Mouse (Mus musculus) B cell, adult 2 months (primary cell): ENCODE measurements around the gene Fhl3.
A peak's percentile ranks its signal among the peaks of the same experiment; 100 is the strongest.
"Not testable (repeated sequence)": the region's sequence is repeated elsewhere in the genome, so short reads cannot be mapped to it uniquely, and the experiment has no call there.

ENCODE experiments used
- DNase-seq, 2 experiments: peaks; one replicate each; pipeline ENCODE4 v3.0.0; 2022

Gene Fhl3

DNA sequence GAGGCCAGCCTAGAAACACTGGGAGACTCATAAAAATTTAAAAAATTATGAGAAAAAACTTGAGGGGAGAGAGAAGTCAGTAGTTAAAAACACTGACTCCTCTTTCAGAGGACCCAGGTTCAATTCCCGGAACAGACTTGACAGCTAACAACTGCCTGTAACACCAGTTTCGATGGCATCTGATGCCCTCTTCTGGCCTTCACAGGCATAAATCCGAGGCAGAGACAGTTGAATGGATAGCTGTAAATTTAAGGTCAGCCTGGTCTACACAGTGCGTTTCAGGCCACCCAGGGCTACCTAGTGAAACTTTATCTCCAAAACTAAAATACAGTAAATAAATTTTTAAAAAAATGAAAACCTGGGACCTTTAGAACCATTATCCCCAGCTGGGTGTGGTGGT lies 15.5 kb upstream of the Fhl3 start:
- DNase-seq, result no peak

DNA sequence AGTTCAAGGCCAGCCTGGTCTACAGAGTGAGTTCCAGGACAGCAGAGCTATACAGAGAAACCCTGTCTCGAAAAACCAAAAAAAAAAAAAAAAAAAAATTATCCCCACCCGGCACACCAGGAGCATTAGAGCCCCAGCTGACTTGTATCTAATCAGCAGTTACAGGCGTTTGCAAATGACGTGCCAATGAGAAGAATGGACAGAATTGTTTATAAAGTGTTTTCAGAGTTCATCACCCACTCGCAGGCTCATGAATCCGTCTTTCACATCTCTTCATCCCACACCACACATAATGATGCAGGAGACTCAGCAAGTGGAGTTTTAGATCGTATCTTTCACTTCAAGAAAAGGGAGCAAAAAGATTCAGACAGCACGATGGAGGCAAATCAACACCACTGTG lies 15.0 kb upstream of the Fhl3 start:
- DNase-seq, result no peak

DNA sequence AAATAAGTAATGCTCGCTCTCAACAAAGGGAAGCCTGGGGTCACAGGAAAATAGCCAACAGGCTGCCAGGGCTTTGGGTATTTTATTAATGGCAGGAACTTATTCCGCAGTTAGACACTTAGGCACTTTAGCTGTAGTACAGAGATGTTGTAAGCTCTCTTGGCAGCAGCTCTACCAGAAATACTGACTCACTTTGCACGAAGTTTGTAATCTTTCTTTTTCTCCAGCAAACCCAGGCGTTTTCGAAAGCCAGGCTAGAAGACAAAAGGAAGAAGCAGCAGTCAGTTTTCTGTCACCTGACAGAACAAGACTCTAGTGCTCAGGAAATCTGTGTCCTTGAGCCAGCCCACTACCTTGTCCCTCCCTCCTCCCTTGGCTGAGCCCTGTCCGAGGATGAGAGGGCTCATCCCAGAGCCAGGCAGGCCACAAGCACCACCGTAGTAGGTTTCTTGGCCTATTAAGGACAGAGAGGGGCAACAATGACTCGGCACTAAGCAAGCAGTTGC lies 14.6 kb upstream of the Fhl3 start:
- DNase-seq, result no peak

DNA sequence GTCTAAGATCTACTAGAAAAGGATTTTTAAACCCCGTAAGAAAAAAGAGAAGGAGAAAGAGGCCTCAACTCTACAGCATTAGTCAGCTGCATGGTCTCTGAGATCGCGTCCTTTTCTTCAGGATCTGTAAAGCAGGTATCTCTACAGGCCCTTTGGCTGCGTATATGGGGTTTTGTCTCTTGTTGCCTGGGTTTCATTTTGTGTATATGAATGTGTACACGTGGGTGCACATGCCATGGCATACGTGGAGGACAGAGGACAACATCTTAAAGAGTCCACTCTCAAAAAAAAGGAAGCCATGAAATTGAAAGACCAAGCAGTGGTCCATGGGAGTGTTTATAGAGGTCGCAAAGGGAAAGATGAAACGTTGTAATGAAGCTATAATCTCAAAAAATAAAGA lies 9.0 kb upstream of the Fhl3 start:
- DNase-seq, result no peak

DNA sequence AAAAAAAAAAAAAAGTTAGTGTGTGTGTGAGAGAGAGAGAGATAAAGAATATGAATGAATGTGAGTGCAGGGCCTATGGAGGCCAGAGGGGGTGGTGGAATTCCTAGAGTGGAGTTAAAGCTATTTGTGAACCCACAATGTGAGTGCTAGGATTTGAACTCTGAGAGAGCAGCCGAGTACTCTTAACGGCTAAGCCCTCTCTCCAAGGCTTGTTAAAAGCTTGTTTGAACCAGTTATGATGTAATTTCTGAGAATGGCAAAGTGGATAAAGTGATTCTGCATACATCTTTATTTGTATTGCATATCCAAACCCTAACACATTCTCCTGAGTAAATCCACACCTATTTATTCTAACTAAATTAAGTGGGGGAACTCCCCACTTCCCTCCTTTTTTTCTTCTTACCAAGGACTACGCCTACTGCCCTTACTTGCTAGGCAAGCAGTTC lies 8.1 kb upstream of the Fhl3 start:
- DNase-seq, result no peak

DNA sequence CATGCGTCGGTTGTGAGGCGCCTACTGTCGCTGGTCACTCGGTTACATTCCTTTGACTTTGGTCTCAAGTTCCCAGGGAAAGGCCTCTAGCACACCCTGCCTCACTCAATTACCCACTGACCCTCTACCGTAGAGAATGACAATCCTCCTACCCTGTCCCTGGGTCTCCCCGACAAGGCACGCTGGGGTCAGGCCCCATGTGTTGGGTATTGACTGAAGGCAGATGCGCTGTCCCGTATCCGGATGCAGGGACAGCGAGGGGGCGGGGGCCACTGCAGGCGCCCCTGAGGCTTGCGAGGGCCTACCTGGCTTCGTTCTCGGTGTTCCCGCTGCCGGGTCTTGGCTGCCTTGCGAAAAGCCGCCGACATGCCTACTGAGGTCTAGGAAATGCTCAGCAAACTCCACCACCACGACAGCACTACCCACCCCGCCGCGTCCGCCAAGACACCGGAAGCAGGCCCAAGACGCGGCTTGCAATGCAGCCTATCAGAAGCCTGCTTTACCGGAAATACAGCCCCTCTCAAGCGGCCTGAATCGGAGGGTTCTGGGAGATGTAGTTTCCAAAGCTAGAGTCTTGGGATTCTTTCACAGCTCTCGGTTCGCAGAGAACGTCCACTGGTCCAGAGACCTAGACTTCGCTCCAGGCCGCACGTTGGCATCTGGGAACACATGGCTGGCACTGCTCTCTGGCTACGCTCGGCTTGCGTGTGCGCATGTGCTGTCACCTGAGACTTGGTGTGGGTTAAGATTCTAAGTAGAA lies 7.2 kb upstream of the Fhl3 start, which contains the start of gene Utp11:
Gene Utp11, minus strand, starts transcription at position 466 of the 760 bp plus-strand sequence.
- peak; percentile 83 for DNase-seq

DNA sequence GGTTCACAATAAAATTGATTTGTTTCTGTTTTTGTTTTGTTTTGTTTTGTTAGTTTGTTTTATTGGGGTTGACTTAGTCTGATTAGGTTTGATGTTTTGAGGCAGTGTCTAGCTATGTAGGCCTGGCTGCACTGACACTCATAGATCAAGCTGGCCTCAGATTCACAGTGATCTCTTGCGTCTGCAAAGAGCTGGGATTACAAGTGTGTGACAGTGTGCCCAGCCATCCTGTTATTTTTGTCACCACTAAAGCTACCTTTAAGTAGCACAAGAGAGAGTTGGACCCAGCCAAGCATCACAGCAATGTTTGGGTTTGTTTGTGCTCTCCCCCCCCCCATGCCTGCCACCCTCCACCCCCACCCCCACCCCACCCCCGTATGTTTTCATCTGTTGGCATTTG lies 5.9 kb upstream of the Fhl3 start:
- no peak for DNase-seq

DNA sequence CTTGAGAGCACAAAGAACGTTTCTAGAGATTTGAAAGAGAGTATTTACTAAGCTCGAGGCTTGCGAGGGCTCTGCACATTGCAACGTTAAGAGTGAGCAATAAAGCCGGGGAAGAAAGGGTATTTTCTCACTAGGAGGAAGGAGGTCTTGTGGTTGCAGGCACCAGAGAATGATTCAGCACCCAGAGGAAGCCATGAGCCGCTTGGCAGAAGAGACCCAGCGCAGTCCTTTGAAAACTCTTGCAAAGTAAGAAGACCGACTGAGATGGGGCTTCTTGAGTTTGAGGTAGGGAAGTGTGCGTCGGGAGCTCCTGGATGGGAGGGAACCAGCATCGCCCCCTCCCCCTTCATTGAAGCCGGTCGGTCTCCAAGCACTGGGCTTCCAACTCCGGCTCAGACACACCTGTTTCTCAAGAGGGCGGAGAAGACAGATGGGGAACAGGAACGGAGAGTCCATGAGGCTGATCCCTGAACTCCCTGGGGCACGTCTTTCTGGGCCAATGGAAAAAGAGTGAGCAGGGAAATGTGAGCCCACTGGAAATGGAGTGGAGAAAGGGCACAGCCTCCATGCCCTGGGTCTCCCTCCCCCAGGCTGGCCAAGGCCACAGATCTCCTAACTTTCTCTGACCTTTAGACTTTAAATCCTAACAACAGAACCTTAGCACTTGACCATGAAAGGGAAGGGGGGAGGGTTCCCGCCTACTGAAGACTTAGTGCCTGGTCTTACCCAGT lies 4.5 kb upstream of the Fhl3 start:
- peak in 1 of 2 experiments; percentile 18 for DNase-seq

DNA sequence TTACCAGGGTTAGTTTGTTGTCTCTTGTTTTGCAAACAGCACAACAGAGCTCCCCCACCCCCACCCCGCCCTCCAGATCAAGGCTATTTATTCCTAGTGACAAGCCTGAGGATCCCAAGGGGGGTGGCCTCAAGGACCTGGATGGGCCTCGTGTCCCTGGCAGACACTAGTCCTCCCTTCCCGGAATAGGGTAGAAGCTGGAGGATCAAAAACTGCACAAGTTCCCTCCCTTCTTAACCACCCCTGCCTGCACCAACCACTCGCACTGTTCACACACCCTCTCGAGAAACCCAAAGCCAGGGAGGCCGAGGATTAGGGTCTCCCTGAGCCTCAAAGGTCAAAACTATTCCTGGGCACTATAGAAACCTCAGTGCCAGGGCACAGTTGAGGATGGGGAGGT lies 710 bp upstream of the Fhl3 start:
- no peak for DNase-seq

DNA sequence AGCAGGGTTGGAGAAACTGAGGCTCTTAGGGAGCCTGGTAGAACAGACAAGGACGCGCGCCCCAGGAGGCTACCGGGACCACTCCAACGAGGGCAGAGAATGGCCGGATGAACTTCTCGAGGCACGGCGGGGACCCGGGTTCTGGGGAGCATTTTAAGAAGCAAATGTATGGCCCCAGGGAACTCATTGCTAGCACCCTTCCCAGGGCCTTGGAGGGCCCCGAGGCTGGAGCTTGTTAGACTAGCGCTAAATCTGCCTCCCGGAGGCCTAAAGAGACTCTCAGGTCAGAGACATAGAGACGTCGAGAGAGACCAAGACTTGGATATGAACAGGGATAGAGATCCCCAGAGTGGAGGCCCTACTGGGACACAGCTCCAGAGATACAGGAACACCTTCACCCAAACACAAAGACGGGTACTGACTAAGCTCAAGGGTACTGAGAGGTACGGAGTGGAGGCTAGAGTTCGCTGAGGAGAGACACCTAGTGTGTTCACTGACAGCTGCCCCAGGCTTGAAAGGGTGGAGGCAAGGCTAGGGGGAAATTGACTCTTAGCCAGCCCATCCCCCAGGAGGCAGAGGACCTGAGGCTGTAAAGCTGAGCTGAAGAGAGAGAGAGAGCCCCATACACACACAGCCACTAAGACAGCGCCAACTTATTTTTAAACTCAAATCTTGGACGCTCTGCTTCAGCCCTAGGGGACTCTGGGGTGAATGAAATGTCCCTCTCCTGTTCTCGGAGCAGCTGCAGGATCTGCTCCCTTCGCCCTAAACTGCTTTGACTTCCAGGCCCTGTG lies 748 bp downstream of the Fhl3 start:
- DNase-seq, result peak; percentile 34 to 40

DNA sequence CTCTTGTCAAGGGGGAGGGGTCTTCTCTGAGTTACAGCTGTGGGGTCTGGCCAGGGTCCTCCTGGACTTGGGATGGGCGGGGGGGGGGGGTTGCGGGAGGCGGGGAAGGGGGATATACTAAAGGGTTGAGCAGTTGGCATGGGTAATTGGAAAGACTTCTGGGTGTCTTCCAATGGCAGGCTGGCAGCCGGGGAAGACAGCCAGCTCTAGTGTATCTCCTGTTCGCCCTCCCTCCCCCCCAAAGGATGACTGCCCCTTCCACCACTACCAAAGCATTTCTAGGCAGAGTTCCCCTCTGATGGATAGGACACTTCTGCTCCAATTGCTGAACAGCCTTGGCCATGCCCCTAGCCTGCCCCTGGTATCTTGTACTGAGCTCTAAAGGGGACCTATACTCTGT lies 1.4 kb downstream of the Fhl3 start:
- DNase-seq, result no peak

DNA sequence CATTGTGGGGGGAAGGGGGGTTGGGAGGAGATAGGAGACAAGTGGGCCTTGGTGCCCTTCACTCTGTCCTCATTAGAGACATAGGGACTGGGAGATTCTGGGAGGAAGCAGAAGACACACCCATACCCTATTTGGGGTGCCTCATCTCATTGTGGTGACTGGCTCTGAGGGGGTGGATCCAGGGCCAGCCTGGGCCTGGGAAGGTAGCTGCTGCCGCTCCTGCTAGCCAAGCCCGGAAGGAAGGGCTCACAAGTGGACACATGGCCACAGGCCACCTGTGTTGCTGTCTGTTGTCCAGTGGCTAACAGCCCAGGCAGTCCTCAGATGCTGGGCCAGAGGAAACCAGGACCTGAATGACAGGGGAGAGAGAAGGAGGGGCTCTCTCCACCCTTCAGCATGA lies 2.9 kb downstream of the Fhl3 start:
- DNase-seq, result no peak

DNA sequence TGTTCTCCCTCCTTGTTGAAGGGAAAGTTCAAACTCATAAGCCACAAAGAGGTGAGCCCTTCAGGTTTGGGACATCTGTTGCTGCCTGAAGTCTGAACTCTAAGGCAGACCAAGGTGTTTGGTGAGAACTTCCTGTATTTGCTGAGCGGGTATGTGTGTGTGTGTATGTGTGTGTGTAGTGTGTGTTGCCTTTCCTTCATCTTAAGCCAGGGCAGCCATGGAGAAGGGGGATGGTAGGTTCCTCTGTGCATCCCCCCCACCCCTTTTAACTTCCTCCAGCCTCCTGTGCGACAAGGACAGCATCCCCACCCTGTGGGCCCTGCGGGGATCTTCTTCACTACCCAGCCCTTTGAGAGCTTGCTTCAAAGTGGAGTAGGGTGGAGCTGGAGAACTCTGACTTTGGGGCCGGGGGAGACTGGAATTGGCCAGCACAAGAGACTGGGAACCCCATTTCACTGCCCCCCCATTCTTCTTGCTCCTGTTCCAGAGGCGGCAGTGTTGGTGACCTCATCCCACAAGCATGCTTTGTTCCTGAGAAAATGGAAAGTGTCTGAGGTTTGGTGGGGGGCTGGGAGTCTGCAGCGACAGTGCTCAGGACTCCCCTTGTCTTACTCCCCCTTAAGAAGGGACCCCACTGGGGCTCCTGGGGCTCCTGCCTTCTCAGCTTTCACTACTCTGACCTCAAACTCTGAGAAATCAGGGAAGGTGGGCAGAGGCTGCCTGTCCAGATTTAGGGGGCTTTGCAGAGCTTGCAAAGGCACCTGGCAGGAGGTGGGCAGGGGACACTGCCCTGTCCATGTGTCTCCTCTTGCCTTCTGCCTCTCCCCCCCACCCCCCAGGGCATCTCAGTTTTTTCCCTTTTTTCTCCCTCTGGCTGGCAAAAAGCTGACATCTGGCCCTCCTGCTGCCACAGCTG lies 3.6 kb downstream of the Fhl3 start:
- DNase-seq, result peak; percentile 44 to 51

DNA sequence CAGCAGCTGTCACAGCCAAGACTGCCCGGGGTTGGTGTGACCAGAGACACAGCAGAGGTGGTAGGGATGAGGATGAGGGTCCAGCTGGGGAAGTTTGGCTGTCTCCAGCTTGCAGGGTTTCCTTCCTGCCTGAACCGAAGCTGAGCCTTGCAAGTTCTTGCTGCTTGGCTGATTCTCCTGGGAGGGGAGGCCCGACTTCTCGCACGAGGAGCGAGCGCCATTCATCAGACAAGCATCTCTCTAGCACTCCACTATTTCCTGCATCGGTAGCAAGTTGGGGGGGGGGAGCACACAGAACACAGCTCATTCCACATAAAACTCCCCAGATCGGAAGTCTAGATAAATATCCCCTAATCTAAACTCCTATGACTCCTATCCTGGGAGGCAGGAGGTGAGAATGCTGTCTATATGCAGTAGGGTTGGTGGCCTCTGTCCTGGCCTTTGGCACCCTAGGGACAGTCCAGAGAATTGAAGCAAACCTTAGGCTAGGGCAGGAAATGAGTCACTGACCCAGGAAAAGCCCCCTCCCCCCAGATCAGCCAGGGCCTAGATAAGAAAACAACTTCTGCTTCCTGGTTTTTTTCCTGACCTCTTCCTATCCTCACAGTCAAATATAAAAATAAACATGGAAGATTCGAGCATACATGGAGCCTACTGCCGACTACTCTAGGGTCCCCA lies 4.4 kb downstream of the Fhl3 start:
- no peak for DNase-seq

DNA sequence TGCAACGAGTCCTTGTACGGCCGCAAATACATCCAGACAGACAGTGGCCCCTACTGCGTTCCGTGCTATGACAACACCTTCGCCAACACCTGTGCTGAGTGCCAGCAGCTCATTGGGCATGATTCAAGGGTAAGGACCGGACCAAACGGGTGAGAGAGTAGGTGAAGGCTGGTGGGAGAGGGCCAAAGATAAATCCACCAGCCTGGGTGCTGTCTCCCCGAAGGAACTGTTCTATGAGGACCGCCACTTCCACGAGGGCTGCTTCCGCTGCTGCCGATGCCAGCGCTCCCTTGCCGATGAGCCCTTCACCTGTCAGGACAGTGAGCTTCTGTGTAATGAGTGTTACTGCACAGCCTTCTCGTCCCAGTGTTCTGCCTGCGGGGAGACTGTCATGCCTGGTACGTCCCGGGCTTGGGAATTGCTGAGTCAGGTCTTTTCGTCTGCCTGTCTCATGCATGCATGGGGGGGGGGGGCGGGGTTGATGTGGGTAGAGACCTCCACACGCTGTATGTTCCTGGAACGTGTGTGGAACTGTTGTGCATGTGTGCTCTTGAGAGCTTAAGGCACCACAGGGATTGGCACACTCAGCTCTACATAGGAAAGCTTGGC lies 5.3 kb downstream of the Fhl3 start:
- no peak for DNase-seq

DNA sequence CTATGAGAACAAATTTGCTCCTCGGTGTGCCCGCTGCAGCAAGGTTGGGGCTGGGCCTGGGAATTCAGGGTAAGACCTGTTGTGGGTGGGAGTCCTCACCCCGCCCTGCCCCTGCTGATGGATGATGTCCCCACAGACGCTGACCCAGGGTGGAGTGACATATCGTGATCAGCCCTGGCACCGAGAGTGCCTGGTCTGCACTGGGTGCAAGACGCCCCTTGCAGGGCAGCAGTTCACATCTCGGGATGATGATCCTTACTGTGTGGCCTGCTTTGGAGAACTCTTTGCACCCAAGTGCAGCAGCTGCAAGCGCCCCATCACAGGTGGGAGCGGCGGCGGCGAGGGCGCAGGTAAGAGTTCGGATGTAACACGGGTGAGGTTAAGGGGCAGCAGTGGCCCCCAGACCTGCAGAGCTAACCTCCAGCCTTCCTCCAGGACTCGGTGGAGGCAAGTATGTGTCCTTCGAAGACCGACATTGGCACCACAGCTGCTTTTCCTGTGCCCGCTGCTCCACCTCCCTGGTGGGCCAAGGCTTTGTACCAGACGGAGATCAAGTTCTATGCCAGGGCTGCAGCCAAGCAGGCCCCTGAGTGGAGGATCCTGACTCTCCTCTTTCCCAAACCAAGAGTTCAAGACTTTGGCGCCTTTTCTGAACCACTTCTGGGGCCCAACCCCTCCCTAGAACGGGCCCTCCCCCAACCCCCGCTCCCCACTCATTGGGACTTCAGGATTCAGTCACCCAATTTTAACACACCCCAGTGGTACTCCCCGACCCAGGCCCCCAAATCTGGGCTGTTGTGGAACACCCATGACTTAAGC lies 7.1 kb downstream of the Fhl3 start:
- DNase-seq, result not testable (repeated sequence)

DNA sequence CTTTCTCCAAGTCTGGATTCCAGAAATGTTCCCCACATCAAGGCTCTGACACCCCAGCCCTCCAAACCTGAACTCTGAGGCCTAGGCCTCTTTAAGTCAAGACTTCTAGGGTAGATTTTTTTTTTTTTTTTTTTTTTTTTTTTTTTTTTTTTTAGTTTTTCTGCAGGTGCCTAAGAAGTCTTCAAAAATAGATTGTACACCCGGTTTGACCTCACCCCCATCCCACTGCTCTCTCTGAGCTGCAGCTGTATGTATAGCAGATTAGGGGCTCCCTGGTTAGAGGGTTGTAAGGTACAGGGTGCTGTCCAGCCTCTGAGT lies 7.7 kb downstream of the Fhl3 start:
- DNase-seq, result not testable (repeated sequence)

DNA sequence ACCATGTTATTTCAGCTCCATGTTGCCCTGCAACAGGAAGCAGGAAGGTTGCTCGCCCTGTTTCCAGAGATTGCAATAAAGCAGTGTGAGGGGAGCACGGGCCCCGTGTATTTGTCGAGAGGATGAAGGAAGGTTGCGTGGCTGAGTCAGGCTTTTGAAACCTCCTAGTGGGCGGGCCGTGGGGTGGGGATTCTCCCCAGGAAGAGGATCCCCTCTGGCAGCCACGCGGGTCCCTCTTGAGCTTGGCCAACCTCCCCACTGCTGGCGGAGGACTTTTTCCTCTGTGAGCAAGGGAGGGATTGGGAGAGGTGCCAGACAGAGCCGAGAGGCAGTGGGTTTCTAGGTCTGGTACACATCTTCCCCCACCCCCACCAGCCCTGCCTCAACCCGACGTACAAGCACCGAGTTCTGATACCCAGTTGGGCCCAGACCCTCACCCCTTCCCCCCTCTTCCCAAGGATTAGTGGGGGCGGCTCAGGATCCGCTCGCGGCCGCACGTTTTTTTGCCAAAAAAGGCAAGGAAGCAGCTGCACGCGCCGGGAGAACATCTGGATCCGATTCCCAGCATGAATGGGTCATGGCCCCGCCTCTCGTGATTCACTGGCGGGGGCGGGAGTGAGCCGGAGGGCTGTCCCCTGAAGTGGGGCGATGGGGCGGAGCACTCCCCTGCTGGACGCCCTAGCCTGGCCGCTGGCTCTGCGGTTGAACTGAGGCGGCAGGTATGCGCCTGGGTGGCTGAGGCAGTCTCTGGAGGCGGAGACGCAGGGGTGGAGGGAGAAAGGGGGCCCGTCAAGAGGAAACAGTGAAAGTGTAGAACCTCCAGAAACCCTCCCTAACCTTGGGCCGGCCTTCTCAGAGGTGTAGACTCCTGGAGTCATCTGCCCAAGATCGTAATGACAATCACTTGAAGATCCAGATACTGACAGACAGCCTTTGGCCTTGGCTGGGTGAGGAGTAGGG lies 8.3 kb downstream of the Fhl3 start:
- peak; percentile 75 to 77 for DNase-seq

DNA sequence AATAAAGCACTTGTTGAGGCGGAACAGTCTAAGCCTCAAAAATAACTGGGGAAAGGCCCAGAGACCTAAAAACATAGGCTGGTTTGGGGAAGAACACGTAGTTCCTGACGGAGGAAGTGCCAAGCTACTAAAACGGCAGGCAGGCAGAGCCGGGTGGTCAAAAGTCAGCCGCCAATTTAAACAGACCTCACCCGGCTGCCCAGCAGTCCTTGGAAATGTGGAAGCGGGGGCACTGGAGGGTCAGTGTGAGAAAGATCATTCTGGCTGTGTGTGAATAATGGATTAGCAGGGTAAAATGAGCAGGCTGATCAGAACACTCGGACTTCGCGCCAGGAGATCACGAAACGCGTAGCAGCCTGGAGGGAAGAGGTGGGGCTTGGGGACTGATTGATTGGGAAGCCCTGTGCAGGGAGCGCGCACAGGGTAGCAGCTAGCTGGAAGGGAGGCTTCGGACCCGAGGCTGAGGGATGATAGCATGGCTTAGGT lies 9.5 kb downstream of the Fhl3 start:
- peak; percentile 46 to 49 for DNase-seq
